Mouse (Mus musculus): ENCODE data around the gene Usp40. TPM values are rescaled to one million over a fixed set of nuclear protein-coding genes. Genes with fewer than 3 reads are reported as not detected.

The Usp40 gene
- polyA plus RNA-seq, 1 experiment from 2014 or later = 26.7 TPM

DNA sequence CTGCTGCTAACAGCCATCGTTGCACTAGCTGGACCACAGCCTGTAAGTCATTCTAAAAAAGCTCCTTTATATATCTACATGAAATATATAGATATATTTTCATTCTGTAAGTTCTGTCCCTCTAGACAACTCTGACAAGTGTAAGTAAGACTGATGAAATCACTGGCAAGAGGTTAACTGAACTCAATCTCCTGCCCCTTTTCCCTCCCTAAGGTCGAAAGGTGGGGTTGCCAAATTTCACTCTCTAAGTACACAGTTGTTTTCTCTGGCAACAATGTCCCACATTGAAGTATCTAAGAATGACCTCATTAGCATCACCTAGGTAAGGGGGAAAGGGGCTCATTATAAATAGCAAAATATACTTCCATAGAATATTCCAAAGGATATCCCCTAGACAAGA is 15.6 kb downstream of the Usp40 start:
- Histone ChIP-seq H3K4me1 (no peaks in the 10 kb centered on the region), H3K27me3 (no peaks in the 10 kb centered on the region), H3K36me3 (peaks cover 87% of the 10 kb centered on the region), H3K9ac (replicated peaks) (no peak overlapping the region), H3K9me3 (no peaks in the 10 kb centered on the region), H3K4me3 (no peak overlapping the region), H3K4me2 (replicated peaks) (no peak overlapping the region), H3K27ac (replicated peaks) (no peak overlapping the region)
- WGBS = 93% methylated on average over 2 of the region's 2 CpGs
- no peak for ATAC-seq (replicated peaks)

GRCm38 (mm10) chr1:87982291-87982690 is 26.1 kb downstream of the Usp40 start:
- Histone ChIP-seq H3K4me3 (no peak overlapping the region), H3K36me3 (peaks cover 78% of the 10 kb centered on the region), H3K4me2 (replicated peaks) (no peak overlapping the region), H3K27me3 (no peaks in the 10 kb centered on the region), H3K9me3 (no peaks in the 10 kb centered on the region), H3K27ac (replicated peaks) (no peak overlapping the region), H3K4me1 (no peaks in the 10 kb centered on the region), H3K9ac (replicated peaks) (no peak overlapping the region)
- no peak for ATAC-seq (replicated peaks)
- WGBS = 49% methylated on average over 4 of the region's 4 CpGs

GRCm38 (mm10) chr1:87970381-87970780 is 38.0 kb downstream of the Usp40 start:
- no peak for ATAC-seq (replicated peaks)
- no peak overlapping the region for H3K9ac ChIP-seq (replicated peaks)
- 90% methylated on average over 4 of the region's 4 CpGs for WGBS
- H3K4me2 ChIP-seq (replicated peaks) = no peak overlapping the region
- H3K9me3 ChIP-seq = no peaks in the 10 kb centered on the region
- peaks cover 52% of the 10 kb centered on the region for H3K36me3 ChIP-seq
- H3K27ac ChIP-seq (replicated peaks) = no peak overlapping the region
- H3K4me3 ChIP-seq = no peak overlapping the region
- no peaks in the 10 kb centered on the region for H3K4me1 ChIP-seq
- H3K27me3 ChIP-seq = no peaks in the 10 kb centered on the region

- no peaks in the 10 kb centered on the region for H3K9me3 ChIP-seq
- ATAC-seq (replicated peaks) = no peak
- no peak overlapping the region for H3K4me2 ChIP-seq (replicated peaks)
- no peaks in the 10 kb centered on the region for H3K27me3 ChIP-seq
- H3K4me1 ChIP-seq = no peaks in the 10 kb centered on the region
- H3K9ac ChIP-seq (replicated peaks) = no peak overlapping the region
- no peak overlapping the region for H3K27ac ChIP-seq (replicated peaks)
- H3K36me3 ChIP-seq = peaks cover 64% of the 10 kb centered on the region
- WGBS = 88% methylated on average over 2 of the region's 2 CpGs
- no peak overlapping the region for H3K4me3 ChIP-seq
Observed at GRCm38 (mm10) chr1:87961459-87962167, 46.7 kb downstream of the Usp40 start.

DNA sequence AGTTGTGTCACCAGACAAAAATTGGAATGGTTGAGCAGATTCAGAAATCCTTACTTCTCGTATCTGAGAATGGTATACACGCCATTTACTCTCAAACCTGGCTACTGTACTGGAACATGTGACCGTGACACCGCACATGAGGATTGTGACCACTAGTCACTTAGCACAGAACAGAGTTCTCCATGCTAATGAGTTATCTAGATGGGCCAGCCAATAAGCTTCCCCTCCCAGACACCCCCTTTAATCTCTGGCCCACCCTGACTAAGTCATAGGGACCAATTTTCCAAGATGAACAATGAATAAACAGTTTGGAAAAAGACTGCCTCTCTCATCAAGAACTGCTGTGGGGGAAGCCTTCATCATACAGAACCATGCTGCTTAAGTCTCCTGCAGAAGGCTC is 47.6 kb downstream of the Usp40 start:
- ATAC-seq (replicated peaks) = no peak
- H3K4me3 ChIP-seq = no peak overlapping the region
- no peak overlapping the region for H3K9ac ChIP-seq (replicated peaks)
- no peak overlapping the region for H3K27ac ChIP-seq (replicated peaks)
- WGBS = 96% methylated on average over 4 of the region's 4 CpGs
- H3K27me3 ChIP-seq = no peaks in the 10 kb centered on the region
- no peaks in the 10 kb centered on the region for H3K4me1 ChIP-seq
- H3K4me2 ChIP-seq (replicated peaks) = no peak overlapping the region
- H3K9me3 ChIP-seq = no peaks in the 10 kb centered on the region
- H3K36me3 ChIP-seq = peaks cover 67% of the 10 kb centered on the region

DNA sequence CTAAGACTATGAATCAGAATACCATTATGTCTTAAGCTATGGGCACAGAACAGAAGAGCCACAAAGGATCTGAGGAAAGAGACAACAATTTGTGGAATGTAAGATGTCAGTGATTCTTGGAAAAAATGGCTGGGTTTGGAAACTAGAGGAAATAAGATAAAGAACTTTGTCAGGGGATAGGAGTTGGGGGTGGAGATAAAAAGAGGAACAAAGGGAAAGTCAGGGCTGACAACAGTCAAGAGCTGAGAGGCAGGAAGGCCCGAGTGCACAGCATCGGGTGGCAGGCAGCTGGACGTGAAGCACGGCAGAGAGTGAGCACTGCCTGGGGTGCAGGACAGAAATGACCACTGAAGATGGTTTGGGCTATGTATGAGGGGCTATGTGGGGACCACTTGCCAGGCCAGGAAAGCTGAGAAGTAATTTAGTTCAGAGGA is 48.3 kb downstream of the Usp40 start:
- H3K9ac ChIP-seq (replicated peaks) = no peak overlapping the region
- no peak for ATAC-seq (replicated peaks)

GRCm38 (mm10) chr1:87959532-87959931 is 48.8 kb downstream of the Usp40 start:
- no peak for ATAC-seq (replicated peaks)
- 86% methylated on average over 4 of the region's 4 CpGs for WGBS
- no peak overlapping the region for H3K27ac ChIP-seq (replicated peaks)
- H3K4me1 ChIP-seq = no peaks in the 10 kb centered on the region
- no peaks in the 10 kb centered on the region for H3K9me3 ChIP-seq
- H3K36me3 ChIP-seq = peaks cover 70% of the 10 kb centered on the region
- H3K4me3 ChIP-seq = no peak overlapping the region
- H3K9ac ChIP-seq (replicated peaks) = no peak overlapping the region
- no peaks in the 10 kb centered on the region for H3K27me3 ChIP-seq
- H3K4me2 ChIP-seq (replicated peaks) = no peak overlapping the region

More for the DNA sequence above, 48.3 kb downstream of the Usp40 start:
- H3K27me3 ChIP-seq = no peaks in the 10 kb centered on the region
- peaks cover 68% of the 10 kb centered on the region for H3K36me3 ChIP-seq
- 58% methylated on average over 4 of the region's 4 CpGs for WGBS
- no peak overlapping the region for H3K4me2 ChIP-seq (replicated peaks)
- H3K9me3 ChIP-seq = no peaks in the 10 kb centered on the region
- H3K4me1 ChIP-seq = no peaks in the 10 kb centered on the region
- no peak overlapping the region for H3K4me3 ChIP-seq
- H3K27ac ChIP-seq (replicated peaks) = no peak overlapping the region

- no peak overlapping the region for H3K4me2 ChIP-seq (replicated peaks)
- no peak overlapping the region for H3K4me3 ChIP-seq
- H3K4me1 ChIP-seq = no peaks in the 10 kb centered on the region
- H3K27me3 ChIP-seq = no peaks in the 10 kb centered on the region
- H3K36me3 ChIP-seq = peaks cover 68% of the 10 kb centered on the region
- ATAC-seq (replicated peaks) = no peak
- H3K9me3 ChIP-seq = no peaks in the 10 kb centered on the region
- H3K27ac ChIP-seq (replicated peaks) = no peak overlapping the region
- WGBS = 98% methylated on average over 1 of the region's 1 CpGs
- no peak overlapping the region for H3K9ac ChIP-seq (replicated peaks)
Observed at GRCm38 (mm10) chr1:87958931-87959330, 49.4 kb downstream of the Usp40 start.

DNA sequence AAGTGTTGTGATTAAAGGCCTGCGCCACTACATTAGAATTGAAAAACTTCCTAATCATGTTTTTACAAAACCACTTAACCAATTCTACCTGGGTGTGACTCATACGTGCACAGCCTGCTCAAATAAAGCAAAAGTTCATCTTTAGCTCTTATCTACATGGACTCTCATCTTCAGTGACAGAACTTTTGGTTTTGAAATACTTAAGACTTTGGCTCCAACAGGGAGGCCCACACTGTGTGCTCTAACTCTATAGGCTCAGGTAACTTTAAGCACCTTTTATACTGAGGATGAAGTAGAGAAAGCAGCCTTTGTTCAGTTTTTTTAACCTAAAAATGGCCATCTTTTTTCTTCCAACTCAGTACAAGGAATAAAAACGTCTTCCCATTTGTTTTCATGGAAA is 55.3 kb downstream of the Usp40 start:
- no peak overlapping the region for H3K9ac ChIP-seq (replicated peaks)
- 78% methylated on average over 3 of the region's 3 CpGs for WGBS

DNA sequence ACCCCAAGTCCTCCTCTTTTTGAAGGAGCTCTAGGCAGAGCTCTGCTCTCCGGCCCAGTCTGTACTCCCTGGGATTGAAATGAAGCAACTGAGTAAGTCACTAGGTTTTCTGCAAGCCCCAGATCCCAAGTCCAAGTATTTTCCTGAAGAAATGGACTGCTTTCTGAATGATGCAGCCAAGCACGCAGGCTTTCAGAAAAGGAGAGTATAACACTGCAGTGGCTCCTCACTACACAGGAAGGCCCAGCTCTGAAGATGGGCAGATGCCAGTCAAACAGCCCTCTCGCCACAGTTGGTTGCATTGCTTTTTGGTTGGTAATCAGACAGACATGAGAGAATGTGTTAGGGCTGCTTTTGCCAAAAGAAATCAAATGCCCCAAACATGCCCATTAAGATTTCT is 56.7 kb downstream of the Usp40 start:
- Histone ChIP-seq H3K4me3 (no peak overlapping the region), H3K9ac (replicated peaks) (no peak overlapping the region), H3K27ac (replicated peaks) (no peak overlapping the region), H3K4me1 (no peaks in the 10 kb centered on the region), H3K9me3 (no peaks in the 10 kb centered on the region), H3K27me3 (no peaks in the 10 kb centered on the region), H3K36me3 (peaks cover 89% of the 10 kb centered on the region), H3K4me2 (replicated peaks) (no peak overlapping the region)
- 95% methylated on average over 3 of the region's 3 CpGs for WGBS
- ATAC-seq (replicated peaks) = no peak

More for the DNA sequence above, 55.3 kb downstream of the Usp40 start:
- no peak for ATAC-seq (replicated peaks)
- no peak overlapping the region for H3K27ac ChIP-seq (replicated peaks)
- no peaks in the 10 kb centered on the region for H3K4me1 ChIP-seq
- H3K4me2 ChIP-seq (replicated peaks) = no peak overlapping the region
- H3K4me3 ChIP-seq = no peak overlapping the region
- H3K36me3 ChIP-seq = peaks cover 88% of the 10 kb centered on the region
- no peaks in the 10 kb centered on the region for H3K27me3 ChIP-seq
- no peaks in the 10 kb centered on the region for H3K9me3 ChIP-seq

GRCm38 (mm10) chr1:87947681-87948091 is 60.7 kb downstream of the Usp40 start:
- H3K4me1 ChIP-seq = no peaks in the 10 kb centered on the region
- peaks cover 91% of the 10 kb centered on the region for H3K36me3 ChIP-seq
- no peak overlapping the region for H3K4me3 ChIP-seq
- H3K9ac ChIP-seq (replicated peaks) = no peak overlapping the region
- H3K27me3 ChIP-seq = no peaks in the 10 kb centered on the region
- H3K4me2 ChIP-seq (replicated peaks) = no peak overlapping the region
- 92% methylated on average over 6 of the region's 6 CpGs for whole genome bisulfite sequencing
- no peak for ATAC-seq (replicated peaks)
- H3K27ac ChIP-seq (replicated peaks) = no peak overlapping the region
- H3K9me3 ChIP-seq = no peaks in the 10 kb centered on the region

GRCm38 (mm10) chr1:87941765-87942164 is 66.6 kb downstream of the Usp40 start:
- H3K27ac ChIP-seq (replicated peaks) = no peak overlapping the region
- no peak overlapping the region for H3K4me2 ChIP-seq (replicated peaks)
- no peak overlapping the region for H3K4me3 ChIP-seq
- no peaks in the 10 kb centered on the region for H3K27me3 ChIP-seq
- WGBS = 84% methylated on average over 1 of the region's 1 CpGs
- no peaks in the 10 kb centered on the region for H3K4me1 ChIP-seq
- no peaks in the 10 kb centered on the region for H3K9me3 ChIP-seq
- no peak for ATAC-seq (replicated peaks)
- H3K36me3 ChIP-seq = peaks cover 84% of the 10 kb centered on the region
- H3K9ac ChIP-seq (replicated peaks) = no peak overlapping the region

GRCm38 (mm10) chr1:87936516-87936915 is 71.8 kb downstream of the Usp40 start:
- Histone ChIP-seq H3K4me1 (no peaks in the 10 kb centered on the region), H3K4me3 (no peak overlapping the region), H3K27ac (replicated peaks) (no peak overlapping the region), H3K36me3 (peaks cover 41% of the 10 kb centered on the region), H3K9me3 (no peaks in the 10 kb centered on the region), H3K27me3 (no peaks in the 10 kb centered on the region), H3K9ac (replicated peaks) (no peak overlapping the region), H3K4me2 (replicated peaks) (no peak overlapping the region)
- 44% methylated on average over 2 of the region's 2 CpGs for WGBS
- ATAC-seq (replicated peaks) = no peak
